Mouse (Mus musculus): ENCODE data around the gene Gria3.

Gene Gria3

DNA sequence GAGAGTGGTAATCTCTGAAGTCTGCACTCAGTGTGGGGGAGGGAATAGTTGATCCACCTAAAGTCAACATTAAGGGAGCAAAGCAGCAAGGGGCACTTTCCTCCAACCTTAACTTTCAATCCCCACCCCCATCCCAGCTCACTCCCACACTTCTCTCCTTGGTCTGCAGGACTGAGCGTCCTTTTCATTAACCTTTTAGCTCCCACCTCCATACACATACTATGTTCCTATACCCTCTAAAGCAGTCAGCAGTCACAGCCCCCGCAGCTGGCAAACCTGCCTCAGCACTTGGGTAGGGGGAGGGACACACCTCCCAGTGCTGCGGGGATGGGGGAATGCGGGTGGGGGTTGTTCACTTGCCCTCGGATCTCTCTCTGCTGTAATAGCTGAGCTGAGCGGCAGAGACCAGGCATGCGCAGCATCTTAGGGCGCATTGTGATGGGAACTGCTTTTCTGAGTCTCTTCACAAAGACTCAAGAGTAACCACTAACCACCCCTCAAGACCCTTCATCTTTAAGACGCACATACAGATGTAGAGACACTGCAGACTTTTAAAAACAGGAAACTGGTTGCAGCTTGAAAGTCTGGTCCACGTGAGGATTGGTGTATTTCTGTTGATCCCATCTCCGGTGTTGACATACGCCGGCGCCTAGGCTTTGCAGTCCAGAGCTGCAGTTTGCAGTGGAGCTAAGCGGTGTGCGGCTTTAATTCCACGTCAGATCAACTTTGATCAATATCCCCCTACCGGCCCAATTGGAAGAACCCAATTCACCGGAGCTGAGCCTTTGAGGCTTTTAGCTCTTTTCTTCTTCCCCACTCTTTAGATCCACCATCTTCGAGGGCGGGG, at the start of gene Gria3:
Gene Gria3, plus strand, starts transcription at position 797 of the 847 bp plus-strand sequence.
- DNase-seq (ENCODE audit: low spot score): no peak

- no peak for DNase-seq (ENCODE audit: low spot score)
Observed at GRCm38 (mm10) chrX:41387086-41387485, 13.6 kb upstream of the Gria3 start.

DNA sequence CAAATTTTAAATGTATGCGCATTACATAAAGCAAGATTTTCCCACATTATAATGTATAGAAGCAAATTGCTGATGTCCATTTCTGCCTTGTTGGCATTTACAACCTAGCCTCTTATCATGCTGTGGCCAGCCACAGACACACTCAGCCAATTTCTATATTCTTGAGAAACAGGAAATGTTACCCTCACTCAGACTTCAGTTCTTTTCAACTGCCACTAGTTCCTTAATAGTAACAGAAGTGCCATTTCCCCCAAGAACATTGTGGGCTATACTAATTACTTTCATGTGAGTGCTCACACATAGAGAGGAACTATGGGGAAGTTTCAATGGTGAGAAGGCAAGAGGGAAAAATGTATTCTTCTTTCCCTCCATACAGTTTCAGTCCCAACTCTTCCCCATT, 11.6 kb upstream of the Gria3 start:
- DNase-seq (ENCODE audit: low spot score): no peak

- no peak for DNase-seq (ENCODE audit: low spot score)
Observed at GRCm38 (mm10) chrX:41398482-41398881, 2.2 kb upstream of the Gria3 start.

GRCm38 (mm10) chrX:41401186-41401585, 532 bp downstream of the Gria3 start:
- DNase-seq (ENCODE audit: low spot score): no peak

- DNase-seq (ENCODE audit: low spot score): no peak
Observed at GRCm38 (mm10) chrX:41401590-41402240, 1.1 kb downstream of the Gria3 start.

GRCm38 (mm10) chrX:41402656-41403055, 2.0 kb downstream of the Gria3 start:
- no peak for DNase-seq (ENCODE audit: low spot score)

- no peak for DNase-seq (ENCODE audit: low spot score)
Observed at GRCm38 (mm10) chrX:41406288-41406687, 5.6 kb downstream of the Gria3 start.

- DNase-seq (ENCODE audit: low spot score): no peak
Observed at GRCm38 (mm10) chrX:41409791-41410190, 9.1 kb downstream of the Gria3 start.

GRCm38 (mm10) chrX:41425651-41426050, 25.0 kb downstream of the Gria3 start:
- no peak for DNase-seq (ENCODE audit: low spot score)

GRCm38 (mm10) chrX:41428011-41428410, 27.4 kb downstream of the Gria3 start:
- no peak for DNase-seq (ENCODE audit: low spot score)

DNA sequence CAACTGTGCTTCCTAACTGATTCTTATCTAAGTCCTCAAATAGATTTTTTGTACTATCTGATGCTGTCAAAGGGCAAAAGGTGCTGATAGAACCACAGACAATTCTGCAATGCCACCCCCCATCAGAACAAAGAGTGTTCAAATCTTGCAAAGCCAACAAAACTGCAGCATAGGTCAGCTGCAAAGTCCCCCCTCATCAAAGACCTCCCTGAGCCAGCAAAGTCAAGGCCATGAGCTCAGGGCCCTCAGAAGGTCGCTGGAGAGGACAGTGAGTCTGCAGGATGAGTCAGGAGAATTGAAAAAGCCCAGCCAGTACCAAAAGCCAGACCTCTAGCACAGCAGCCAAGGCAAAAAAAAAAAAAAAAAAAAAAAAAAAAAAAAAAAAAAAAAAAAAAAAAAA, 34.9 kb downstream of the Gria3 start:
- no peak for DNase-seq (ENCODE audit: low spot score)

GRCm38 (mm10) chrX:41438841-41439240, 38.2 kb downstream of the Gria3 start:
- DNase-seq (ENCODE audit: low spot score): no peak

GRCm38 (mm10) chrX:41448876-41449275, 48.2 kb downstream of the Gria3 start:
- no peak for DNase-seq (ENCODE audit: low spot score)

DNA sequence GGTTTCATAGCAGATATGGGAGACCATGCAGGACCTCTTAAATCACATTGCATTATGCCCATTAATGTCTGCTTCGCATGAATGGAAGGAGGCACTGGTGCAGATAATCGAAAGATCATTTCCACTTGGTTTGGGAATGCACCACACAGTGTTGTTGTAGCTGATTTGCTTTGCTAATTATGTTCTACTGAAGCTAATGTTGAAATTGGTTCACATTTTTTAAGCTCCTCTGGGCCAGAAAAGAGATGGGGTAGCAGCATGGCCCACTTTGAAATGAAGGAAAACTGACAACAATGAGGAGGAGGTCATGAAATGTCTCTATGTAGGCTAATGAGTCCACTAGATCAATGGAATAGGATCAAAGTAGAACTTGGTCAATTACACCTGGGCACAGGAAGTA, 76.8 kb downstream of the Gria3 start:
- DNase-seq (ENCODE audit: low spot score): no peak

DNA sequence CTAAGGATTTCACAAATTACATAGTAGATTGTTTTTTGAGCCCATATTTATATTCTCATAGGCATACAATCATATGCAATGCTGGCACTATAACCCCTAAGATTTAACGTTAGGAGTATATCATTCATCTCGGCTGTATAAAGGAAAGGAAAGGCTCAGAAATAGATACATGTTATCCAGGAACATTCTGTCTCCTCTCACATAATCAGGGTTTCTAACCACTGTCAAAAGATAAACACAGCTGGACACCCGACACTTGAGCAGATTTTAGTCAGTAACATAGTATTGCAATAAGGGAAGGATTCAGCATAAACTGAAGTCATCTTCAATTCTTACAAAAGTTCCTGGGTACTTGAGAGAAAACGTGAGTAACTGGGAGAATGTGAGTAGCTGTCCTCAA, 95.9 kb downstream of the Gria3 start:
- no peak for DNase-seq (ENCODE audit: low spot score)

DNA sequence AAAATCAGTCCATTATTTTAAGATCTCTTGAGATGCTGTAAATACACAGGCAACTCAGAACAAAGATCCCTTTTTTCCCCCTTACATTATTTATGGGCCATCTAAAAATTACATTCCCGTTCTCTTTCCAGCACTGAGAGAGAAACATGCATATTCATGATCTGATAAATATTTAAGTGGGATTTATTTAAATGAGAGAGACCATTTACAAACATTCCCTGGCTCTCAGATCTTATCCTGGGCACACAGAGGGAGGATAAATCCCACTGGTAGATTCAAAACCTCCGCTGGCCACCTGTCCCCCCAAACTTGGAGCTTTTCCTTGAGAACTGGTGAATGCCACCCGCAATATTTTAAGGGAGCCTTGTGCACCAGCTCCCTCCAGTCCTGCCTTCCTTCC, 104.7 kb downstream of the Gria3 start:
- no peak for DNase-seq (ENCODE audit: low spot score)

DNA sequence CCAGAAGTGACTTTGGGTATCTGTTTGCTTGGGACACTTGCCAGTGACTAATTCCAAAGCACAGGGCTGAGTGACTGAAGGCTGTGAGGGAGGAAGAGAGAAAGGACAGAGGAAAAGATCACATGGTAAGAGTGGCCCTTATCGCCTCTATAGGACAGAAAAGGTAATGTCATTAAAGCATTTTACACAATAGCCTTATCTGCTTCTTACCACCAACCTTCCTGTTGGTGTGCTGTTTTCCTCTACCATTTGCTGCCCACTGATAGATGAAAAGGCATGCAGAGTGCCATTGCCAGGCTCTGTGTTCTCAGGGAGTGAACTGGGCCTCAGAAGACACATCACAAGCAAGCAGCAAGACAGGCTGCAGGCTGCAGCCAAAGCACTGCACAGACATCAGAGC, 107.3 kb downstream of the Gria3 start:
- DNase-seq (ENCODE audit: low spot score): no peak

- no peak for DNase-seq (ENCODE audit: low spot score)
Observed at GRCm38 (mm10) chrX:41514982-41515381, 114.3 kb downstream of the Gria3 start.

DNA sequence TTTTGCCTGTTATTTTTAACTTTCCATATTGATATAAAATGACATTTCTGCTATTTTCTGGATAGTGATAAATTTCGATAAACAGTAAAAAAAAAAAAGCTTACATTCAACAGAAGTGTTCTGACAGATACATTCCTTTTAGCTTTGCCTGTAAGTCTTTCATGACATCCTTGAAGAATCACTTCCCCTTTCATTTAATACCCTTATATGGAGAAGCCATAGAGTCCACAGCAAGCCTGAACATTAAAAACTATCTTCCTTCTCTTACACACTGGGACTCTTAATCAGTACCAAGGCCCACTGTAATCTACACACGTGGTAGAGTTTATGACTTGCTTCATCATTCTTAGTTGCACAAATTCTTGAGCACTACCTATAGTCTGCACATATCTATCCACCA, 131.9 kb downstream of the Gria3 start:
- DNase-seq (ENCODE audit: low spot score): no peak

- DNase-seq (ENCODE audit: low spot score): no peak
Observed at GRCm38 (mm10) chrX:41535886-41536285, 135.2 kb downstream of the Gria3 start.

GRCm38 (mm10) chrX:41562296-41563060, 161.8 kb downstream of the Gria3 start:
- no peak for DNase-seq (ENCODE audit: low spot score)

DNA sequence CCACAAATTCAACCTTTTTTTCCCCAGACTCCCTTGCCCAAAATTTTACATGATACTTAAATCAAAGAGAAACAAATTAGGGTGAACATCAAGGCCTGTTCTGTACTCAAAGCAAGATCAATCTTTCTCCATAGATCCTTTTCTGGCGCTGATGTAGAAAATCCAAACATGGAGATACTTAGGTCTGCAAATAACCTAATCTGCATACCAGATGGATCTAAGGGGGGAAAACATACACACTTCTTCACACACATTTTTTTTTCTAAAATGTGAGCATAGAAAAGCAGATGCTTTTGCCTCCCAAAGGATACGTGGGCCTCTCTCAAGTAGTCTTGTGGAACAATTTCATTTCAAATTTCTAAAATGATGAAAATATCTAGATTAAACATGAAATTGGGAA, 164.2 kb downstream of the Gria3 start:
- DNase-seq (ENCODE audit: low spot score): no peak
